Mouse (Mus musculus) brain, embryonic 14.5 days (tissue): ENCODE data around the gene Pkd2. TPM values are rescaled to one million over a fixed set of nuclear protein-coding genes. Genes with fewer than 3 reads are reported as not detected.
"Not testable (repeated sequence)": the region's sequence is repeated elsewhere in the genome, so short reads cannot be mapped to it uniquely, and the experiment has no call there.

ENCODE experiments used
- DNase-seq: peaks from one replicate; pipeline ENCODE4 v3.0.0-alpha.2; 2011; ENCODE audit warnings: low read depth
- CTCF ChIP-seq: fragments of 200-500 bp; IDR thresholded peaks from 2 replicates; pipeline ENCODE4 v1.5.1; 2012; ENCODE audit warnings: inconsistent platforms, mild to moderate bottlenecking, moderate library complexity, borderline replicate concordance; ENCODE audit not compliant: insufficient read depth, insufficient read length; ENCODE audit errors: extremely low read depth
- POLR2A ChIP-seq: fragments of 200-500 bp; IDR thresholded peaks from 2 replicates; pipeline ENCODE4 v1.6.1; 2012; ENCODE audit warnings: mild to moderate bottlenecking, inconsistent platforms, borderline replicate concordance; ENCODE audit not compliant: poor library complexity, insufficient read depth, insufficient read length, severe bottlenecking; ENCODE audit errors: extremely low read depth
- polyA plus RNA-seq: library from polyadenylated mRNA; depleted of rRNA; stranded (reverse); fragments of >200 nt; gene quantifications from 2 replicates; pipeline ENCODE4 v1.2.3, GENCODE M21; 2012

Pkd2 gene
- polyA plus RNA-seq, 1 experiment, result 33.5 TPM

- no peak for TF ChIP-seq POLR2A
- no peak for TF ChIP-seq CTCF
- DNase-seq, result no peak
These were observed 16.9 kb upstream of the Pkd2 start for GRCm38 (mm10) chr5:104442396-104442795.

GRCm38 (mm10) chr5:104442850-104443249 is 16.4 kb upstream of the Pkd2 start:
- TF ChIP-seq POLR2A, result no peak
- no peak for TF ChIP-seq CTCF

GRCm38 (mm10) chr5:104446156-104446555 is 13.1 kb upstream of the Pkd2 start:
- DNase-seq, result peak; percentile 88
- TF ChIP-seq CTCF (peak; percentile 72; the same call in 1 of the 2 replicates), POLR2A (no peak)

More at GRCm38 (mm10) chr5:104442850-104443249, 16.4 kb upstream of the Pkd2 start:
- DNase-seq, result no peak

- DNase-seq, result not testable (repeated sequence)
These were observed 10.9 kb upstream of the Pkd2 start for GRCm38 (mm10) chr5:104448346-104448745.

GRCm38 (mm10) chr5:104449491-104449890 is 9.8 kb upstream of the Pkd2 start:
- peak; percentile 33 for DNase-seq
- TF ChIP-seq POLR2A (no peak), CTCF (no peak)

- TF ChIP-seq POLR2A (no peak), CTCF (no peak)
- no peak for DNase-seq
These were observed 6.2 kb upstream of the Pkd2 start for GRCm38 (mm10) chr5:104453075-104453474.

- no peak for DNase-seq
- no peak for TF ChIP-seq POLR2A
- no peak for TF ChIP-seq CTCF
These were observed 4.7 kb upstream of the Pkd2 start for GRCm38 (mm10) chr5:104454564-104454963.

GRCm38 (mm10) chr5:104459706-104460455 is 631 bp downstream of the Pkd2 start:
- TF ChIP-seq CTCF, result no peak
- TF ChIP-seq POLR2A, result no peak
- peak; percentile 81 for DNase-seq

GRCm38 (mm10) chr5:104460456-104460838 is 1.2 kb downstream of the Pkd2 start:
- no peak for DNase-seq
- TF ChIP-seq POLR2A (no peak), CTCF (no peak)

- DNase-seq, result peak; percentile 32
- TF ChIP-seq CTCF, result no peak
- no peak for TF ChIP-seq POLR2A
These were observed 1.6 kb downstream of the Pkd2 start for GRCm38 (mm10) chr5:104460856-104461255.

GRCm38 (mm10) chr5:104465279-104465678 is 6.0 kb downstream of the Pkd2 start:
- no peak for DNase-seq
- TF ChIP-seq CTCF (no peak), POLR2A (no peak)

GRCm38 (mm10) chr5:104465731-104466130 is 6.5 kb downstream of the Pkd2 start:
- peak; percentile 24 for DNase-seq
- TF ChIP-seq CTCF, result no peak
- no peak for TF ChIP-seq POLR2A

GRCm38 (mm10) chr5:104466816-104467215 is 7.6 kb downstream of the Pkd2 start:
- TF ChIP-seq POLR2A, result no peak
- no peak for TF ChIP-seq CTCF
- no peak for DNase-seq

- TF ChIP-seq POLR2A (no peak), CTCF (no peak)
- no peak for DNase-seq
These were observed 9.3 kb downstream of the Pkd2 start for GRCm38 (mm10) chr5:104468586-104468985.
